ENCODE assay signal across 38 mouse cellular contexts in the genomic region with DNA sequence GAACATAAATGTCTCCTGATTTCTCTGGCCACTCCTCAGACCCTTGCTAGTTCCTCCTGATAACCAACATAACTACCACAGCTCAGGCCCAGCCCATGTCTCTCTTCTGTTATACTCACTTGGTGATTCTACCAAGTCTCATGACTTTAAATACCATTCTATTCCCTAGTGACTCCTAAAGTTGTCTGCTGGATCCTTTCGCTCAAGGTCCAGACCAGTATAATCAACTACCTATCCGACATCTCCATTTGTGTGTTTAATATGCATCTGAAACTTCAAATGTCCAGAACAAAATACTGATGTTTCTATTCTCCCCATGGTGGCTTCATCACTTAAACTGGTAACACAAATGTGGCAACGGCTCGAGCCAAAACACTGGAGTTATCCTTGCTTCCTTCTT. TPM values are rescaled to one million over a fixed set of nuclear protein-coding genes. Genes with fewer than 3 reads are reported as not detected.
DNase-seq lines count a peak whose midpoint lies in the region; ATAC-seq lines count a peak whose summit lies in the region.
"Had no signal": no experiment of that assay in that cellular context is flagged by ENCODE, and none has a peak within 500 bp of the region (broad histone marks: within the 10 kb centered on the region; RNA-seq: fewer than 3 reads in every experiment).

No protein-coding gene starts in this region.

- no peak overlapping the region for H3K4me3 ChIP-seq in kidney, embryonic 16.5 days (ENCODE audit: low read length)
- no peak overlapping the region for H3K4me3 ChIP-seq in kidney, embryonic 14.5 days (ENCODE audit: low read length)
- H3K4me3 ChIP-seq: embryonic facial prominence, embryonic 10.5 days; embryonic facial prominence, embryonic 15.5 days; forebrain, embryonic 13.5 days; heart, embryonic 12.5 days; hindbrain, embryonic 13.5 days; layer of hippocampus, adult 2 months; limb, embryonic 15.5 days; liver, embryonic 13.5 days; megakaryocyte, embryonic 14.5 days; neural tube, embryonic 15.5 days had no signal

- peak overlapping the region; percentile 19; the same call in 1 of the 2 replicates for H3K27ac ChIP-seq in kidney, embryonic 16.5 days (ENCODE audit: low read length)
- no peak overlapping the region for H3K27ac ChIP-seq in kidney, embryonic 14.5 days (ENCODE audit: low read depth, low read length)
- H3K27ac ChIP-seq: embryonic facial prominence, embryonic 10.5 days; embryonic facial prominence, embryonic 15.5 days; forebrain, embryonic 13.5 days; hindbrain, embryonic 13.5 days; layer of hippocampus, adult 2 months; limb, embryonic 15.5 days; liver, embryonic 13.5 days; neural tube, embryonic 15.5 days; stomach, postnatal 0 days had no signal

- 64% methylated on average over 4 of the region's 4 CpGs for WGBS in kidney, embryonic 16.5 days
- WGBS in kidney, embryonic 14.5 days = 66% methylated on average over 4 of the region's 4 CpGs

- peaks cover 13% of the 10 kb centered on the region for H3K4me1 ChIP-seq in kidney, embryonic 16.5 days (ENCODE audit: insufficient read depth, low read length)
- H3K4me1 ChIP-seq in kidney, embryonic 14.5 days (ENCODE audit: control insufficient read depth, insufficient read depth, low read length) = peaks cover 6% of the 10 kb centered on the region; the same call in 1 of the 2 replicates
- H3K4me1 ChIP-seq: forebrain, embryonic 13.5 days; limb, embryonic 15.5 days had no signal

- ATAC-seq in kidney, embryonic 16.5 days (ENCODE audit: low FRiP score, low TSS enrichment) = no peak
- no peak for ATAC-seq in kidney, embryonic 14.5 days (ENCODE audit: low FRiP score, low TSS enrichment)
- no peak for ATAC-seq in granulocyte monocyte progenitor cell, adult 5-6 weeks (replicated peaks; ENCODE audit: poor library complexity, severe bottlenecking)
- ATAC-seq: forebrain, embryonic 13.5 days; intestine, embryonic 16.5 days; lung, postnatal 0 days had no signal

- H3K9ac ChIP-seq in kidney, embryonic 16.5 days (replicated peaks; ENCODE audit: low read length) = no peak overlapping the region
- no peak overlapping the region for H3K9ac ChIP-seq in kidney, embryonic 14.5 days (ENCODE audit: low read depth, low read length)
- H3K9ac ChIP-seq: embryonic facial prominence, embryonic 15.5 days; forebrain, embryonic 13.5 days; heart, embryonic 12.5 days; hindbrain, embryonic 13.5 days; limb, embryonic 15.5 days; liver, embryonic 13.5 days; neural tube, embryonic 15.5 days had no signal

- DNase-seq in MN1 (ENCODE audit: low spot score) (peak; percentile 26), ZHBTc4 (ENCODE audit: low read depth, low spot score) (peak; percentile 27)
- peak; percentile 15 for DNase-seq in retina, embryonic 14.5 days (ENCODE audit: low spot score)
- DNase-seq in thymus, postnatal 14 days = no peak
- DNase-seq in T-cell, adult 2 months (ENCODE audit: low spot score) = no peak
- DNase-seq: adrenal gland, postnatal 25 days; cerebellum, adult 18-20 months; cerebellum, postnatal 25 days; heart, adult 18-20 months; heart, postnatal 4 days; kidney, postnatal 14 days; liver, embryonic 13.5 days; lung, adult 18-20 months; lung, postnatal 4 days; midbrain, embryonic 14.5 days; right cerebral cortex, adult 18-20 months; thymus, adult 2 months had no signal

- no peaks in the 10 kb centered on the region for H3K9me3 ChIP-seq in kidney, embryonic 16.5 days (ENCODE audit: low read length)
- no peaks in the 10 kb centered on the region for H3K9me3 ChIP-seq in kidney, embryonic 14.5 days (ENCODE audit: control insufficient read depth, low read length)
- H3K9me3 ChIP-seq: embryonic facial prominence, embryonic 10.5 days; embryonic facial prominence, embryonic 15.5 days; forebrain, embryonic 13.5 days; G1E; heart, embryonic 12.5 days; hindbrain, embryonic 13.5 days; limb, embryonic 15.5 days; liver, embryonic 13.5 days; megakaryocyte, embryonic 14.5 days; neural tube, embryonic 15.5 days had no signal

- H3K27me3 ChIP-seq in kidney, embryonic 16.5 days (ENCODE audit: insufficient read depth, low read length) = no peaks in the 10 kb centered on the region
- H3K27me3 ChIP-seq in kidney, embryonic 14.5 days (ENCODE audit: control insufficient read depth, insufficient read depth, low read length) = no peaks in the 10 kb centered on the region
- H3K27me3 ChIP-seq: embryonic facial prominence, embryonic 15.5 days; forebrain, embryonic 13.5 days; heart, embryonic 12.5 days; hindbrain, embryonic 13.5 days; limb, embryonic 15.5 days; liver, embryonic 13.5 days; megakaryocyte, embryonic 14.5 days; neural tube, embryonic 15.5 days had no signal

- H3K36me3 ChIP-seq in kidney, embryonic 16.5 days (ENCODE audit: insufficient read depth, low read length) = no peaks in the 10 kb centered on the region
- no peaks in the 10 kb centered on the region for H3K36me3 ChIP-seq in kidney, embryonic 14.5 days (ENCODE audit: control insufficient read depth, insufficient read depth, low read length)
- H3K36me3 ChIP-seq: embryonic facial prominence, embryonic 15.5 days; limb, embryonic 15.5 days; liver, embryonic 13.5 days had no signal

- no peak overlapping the region for H3K4me2 ChIP-seq in kidney, embryonic 16.5 days (replicated peaks; ENCODE audit: low read depth, low read length)
- no peak overlapping the region for H3K4me2 ChIP-seq in kidney, embryonic 14.5 days (replicated peaks; ENCODE audit: low read depth, low read length)
- H3K4me2 ChIP-seq: embryonic facial prominence, embryonic 15.5 days; forebrain, embryonic 13.5 days; heart, embryonic 12.5 days; hindbrain, embryonic 13.5 days; limb, embryonic 15.5 days; liver, embryonic 13.5 days; neural tube, embryonic 15.5 days had no signal

RNA-seq across cellular contexts. Expression of a gene that starts 15.2 kb away (rescaled TPM):
- 24.9 and 25.7 TPM in 2 replicates for polyA plus RNA-seq in kidney, embryonic 16.5 days (2015; fragmentation: Nextera tagmentation; extraction: Ambion mirVana)
- 11.9 and 15.8 TPM in 2 replicates for polyA plus RNA-seq in kidney, embryonic 14.5 days (2014; fragmentation: Nextera tagmentation; extraction: Ambion mirVana)
- total RNA-seq in granulocyte monocyte progenitor cell, adult 5-6 weeks (2014; fragmentation: Nextera tagmentation) = 1.7 TPM in 1 of 2 replicates, not detected in the other
- total RNA-seq in granulocyte monocyte progenitor cell, adult 5-6 weeks (2017) = 3.4 and 4.6 TPM in 2 replicates

RNA-seq across cellular contexts. Expression of a gene that starts 35.3 kb away (rescaled TPM):
- 29.0 and 34.1 TPM in 2 replicates for polyA plus RNA-seq in kidney, embryonic 16.5 days (2015; fragmentation: Nextera tagmentation; extraction: Ambion mirVana)
- 33.0 and 36.2 TPM in 2 replicates for polyA plus RNA-seq in kidney, embryonic 14.5 days (2014; fragmentation: Nextera tagmentation; extraction: Ambion mirVana)
- 20.0 and 35.2 TPM in 2 replicates for total RNA-seq in granulocyte monocyte progenitor cell, adult 5-6 weeks (2014; fragmentation: Nextera tagmentation)
- total RNA-seq in granulocyte monocyte progenitor cell, adult 5-6 weeks (2017) = 14.5 and 16.2 TPM in 2 replicates

RNA-seq across cellular contexts. Expression of a gene that starts 35.8 kb away (rescaled TPM):
- polyA plus RNA-seq in kidney, embryonic 16.5 days (2015; fragmentation: Nextera tagmentation; extraction: Ambion mirVana) = not detected in 2 replicates
- polyA plus RNA-seq in kidney, embryonic 14.5 days (2014; fragmentation: Nextera tagmentation; extraction: Ambion mirVana) = 0.16 TPM in 1 of 2 replicates, not detected in the other
- not detected in 2 replicates for total RNA-seq in granulocyte monocyte progenitor cell, adult 5-6 weeks (2014; fragmentation: Nextera tagmentation)
- total RNA-seq in granulocyte monocyte progenitor cell, adult 5-6 weeks (2017) = not detected in 2 replicates
- total RNA-seq: adrenal gland, postnatal 25 days; G1E; gastrocnemius, postnatal 25 days; heart, adult 18-20 months; heart, postnatal 4 days; layer of hippocampus, postnatal 25 days; left cerebral cortex, postnatal 36 days had no signal
- polyA plus RNA-seq: embryonic facial prominence, embryonic 10.5 days; forebrain, embryonic 13.5 days; heart, embryonic 12.5 days; heart, postnatal 0 days; intestine, embryonic 16.5 days; liver, embryonic 13.5 days; lung, postnatal 0 days; spleen, adult 2 months; thymus, adult 2 months had no signal

RNA-seq across cellular contexts. Expression of a gene that starts 42.4 kb away (rescaled TPM):
- polyA plus RNA-seq in kidney, embryonic 16.5 days (2015; fragmentation: Nextera tagmentation; extraction: Ambion mirVana) = 18.0 and 20.1 TPM in 2 replicates
- polyA plus RNA-seq in kidney, embryonic 14.5 days (2014; fragmentation: Nextera tagmentation; extraction: Ambion mirVana) = 15.6 and 16.1 TPM in 2 replicates
- total RNA-seq in granulocyte monocyte progenitor cell, adult 5-6 weeks (2014; fragmentation: Nextera tagmentation) = 7.0 and 13.9 TPM in 2 replicates
- 5.9 and 13.3 TPM in 2 replicates for total RNA-seq in granulocyte monocyte progenitor cell, adult 5-6 weeks (2017)

RNA-seq across cellular contexts. Expression of a gene that starts 42.4 kb away (rescaled TPM):
- 65.7 and 67.6 TPM in 2 replicates for polyA plus RNA-seq in kidney, embryonic 16.5 days (2015; fragmentation: Nextera tagmentation; extraction: Ambion mirVana)
- 50.3 and 62.0 TPM in 2 replicates for polyA plus RNA-seq in kidney, embryonic 14.5 days (2014; fragmentation: Nextera tagmentation; extraction: Ambion mirVana)
- total RNA-seq in granulocyte monocyte progenitor cell, adult 5-6 weeks (2014; fragmentation: Nextera tagmentation) = 52.2 and 56.5 TPM in 2 replicates
- 22.4 and 33.3 TPM in 2 replicates for total RNA-seq in granulocyte monocyte progenitor cell, adult 5-6 weeks (2017)

Comparison
In these comparisons a context has a peak if more than half of its experiments do, and no peak if none do; other contexts are left out.
1. DNase-seq: peak in MN1 (single experiment), ZHBTc4 (single experiment) and retina, embryonic 14.5 days (single experiment); none in thymus, postnatal 14 days (single experiment) and T-cell, adult 2 months (single experiment).